Mouse (Mus musculus): Measurements from ENCODE around the gene Zfp30. TPM values are rescaled to one million over a fixed set of nuclear protein-coding genes. Genes with fewer than 3 reads are reported as not detected.

Gene Zfp30
- polyA plus RNA-seq (2012; rRNA removed), result 8.2 and 8.6 TPM in 2 replicates

DNA sequence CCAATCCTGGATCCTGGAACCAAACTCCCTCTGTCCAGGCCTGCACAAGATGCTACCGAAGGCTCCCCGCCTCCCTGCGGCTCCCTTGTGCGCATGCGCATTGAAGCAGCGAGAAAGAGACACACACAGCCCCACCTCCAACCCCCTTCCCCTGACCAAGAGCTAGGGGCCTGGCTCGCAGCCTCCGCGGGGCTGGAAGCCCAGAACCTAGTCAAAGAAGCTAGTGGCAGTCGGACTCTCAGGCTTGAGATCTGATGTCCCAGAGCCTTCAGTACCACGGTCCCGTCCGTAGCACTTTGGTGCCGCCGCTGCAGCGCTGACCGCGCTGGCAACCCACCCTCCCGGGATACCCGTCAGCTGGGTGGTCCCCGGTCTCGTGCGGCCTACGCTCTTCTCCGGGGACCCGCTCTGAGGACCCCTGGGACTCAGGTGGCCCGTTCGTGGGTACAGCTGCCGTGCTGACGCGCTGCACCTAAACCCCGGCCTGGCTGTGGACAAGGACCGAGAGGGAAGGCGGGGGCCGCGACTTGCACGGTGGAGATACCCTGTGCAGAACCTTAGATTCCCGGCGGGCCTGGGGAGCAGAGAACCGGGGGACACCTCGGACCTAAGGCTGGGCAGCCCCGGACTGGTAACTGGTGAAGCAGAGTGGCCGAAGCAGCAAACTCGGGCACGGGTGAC is at the start of gene Zfp30:
Zfp30 (plus strand) TSS at position 128 of the 681 bp plus-strand sequence.
- peak within 1 kb of the TSS; percentile 70 for H3K27ac ChIP-seq (ENCODE audit: insufficient read depth, low read length)
- peak; percentile 79; the same call in 1 of the 2 replicates for TF ChIP-seq POLR2A (IDR thresholded peaks at IDR 0.05; ENCODE audit: extremely low read depth, insufficient read depth, low read length)
- TF ChIP-seq CTCF (IDR thresholded peaks at IDR 0.05; ENCODE audit: extremely low read depth, insufficient read depth, low read length), result no peak
- peaks cover 2% of the 10 kb centered on the region; the same call in 1 of the 2 replicates for H3K4me1 ChIP-seq (ENCODE audit: control insufficient read depth, insufficient read depth, low read length)
- peak within 1 kb of the TSS; percentile 79 for H3K4me3 ChIP-seq (ENCODE audit: insufficient read depth, low read length)

GRCm38 (mm10) chr7:29742258-29742657 is 41.5 kb upstream of the Zfp30 start:
- Histone ChIP-seq H3K4me1 (ENCODE audit: control insufficient read depth, insufficient read depth, low read length) (no peaks in the 10 kb centered on the region), H3K4me3 (ENCODE audit: insufficient read depth, low read length) (no peak overlapping the region), H3K27ac (ENCODE audit: insufficient read depth, low read length) (no peak overlapping the region)
- TF ChIP-seq POLR2A (IDR thresholded peaks at IDR 0.05; ENCODE audit: extremely low read depth, insufficient read depth, low read length), result no peak

- Histone ChIP-seq H3K27ac (ENCODE audit: insufficient read depth, low read length) (no peak overlapping the region), H3K4me3 (ENCODE audit: insufficient read depth, low read length) (no peak overlapping the region), H3K4me1 (ENCODE audit: control insufficient read depth, insufficient read depth, low read length) (no peaks in the 10 kb centered on the region)
- TF ChIP-seq POLR2A (IDR thresholded peaks at IDR 0.05; ENCODE audit: extremely low read depth, insufficient read depth, low read length) (no peak), CTCF (IDR thresholded peaks at IDR 0.05; ENCODE audit: extremely low read depth, insufficient read depth, low read length) (no peak)
Measured at GRCm38 (mm10) chr7:29760476-29760875, 23.3 kb upstream of the Zfp30 start.

- TF ChIP-seq CTCF (IDR thresholded peaks at IDR 0.05; ENCODE audit: extremely low read depth, insufficient read depth, low read length) (no peak), POLR2A (IDR thresholded peaks at IDR 0.05; ENCODE audit: extremely low read depth, insufficient read depth, low read length) (no peak)
- H3K4me1 ChIP-seq (ENCODE audit: control insufficient read depth, insufficient read depth, low read length), result 0 out of 2 replicates have a peak, but pooled peaks cover 1% of the 10 kb centered on the region
- H3K27ac ChIP-seq (ENCODE audit: insufficient read depth, low read length), result no peak overlapping the region
- no peak overlapping the region for H3K4me3 ChIP-seq (ENCODE audit: insufficient read depth, low read length)
Measured at GRCm38 (mm10) chr7:29764702-29765101, 19.1 kb upstream of the Zfp30 start.

DNA sequence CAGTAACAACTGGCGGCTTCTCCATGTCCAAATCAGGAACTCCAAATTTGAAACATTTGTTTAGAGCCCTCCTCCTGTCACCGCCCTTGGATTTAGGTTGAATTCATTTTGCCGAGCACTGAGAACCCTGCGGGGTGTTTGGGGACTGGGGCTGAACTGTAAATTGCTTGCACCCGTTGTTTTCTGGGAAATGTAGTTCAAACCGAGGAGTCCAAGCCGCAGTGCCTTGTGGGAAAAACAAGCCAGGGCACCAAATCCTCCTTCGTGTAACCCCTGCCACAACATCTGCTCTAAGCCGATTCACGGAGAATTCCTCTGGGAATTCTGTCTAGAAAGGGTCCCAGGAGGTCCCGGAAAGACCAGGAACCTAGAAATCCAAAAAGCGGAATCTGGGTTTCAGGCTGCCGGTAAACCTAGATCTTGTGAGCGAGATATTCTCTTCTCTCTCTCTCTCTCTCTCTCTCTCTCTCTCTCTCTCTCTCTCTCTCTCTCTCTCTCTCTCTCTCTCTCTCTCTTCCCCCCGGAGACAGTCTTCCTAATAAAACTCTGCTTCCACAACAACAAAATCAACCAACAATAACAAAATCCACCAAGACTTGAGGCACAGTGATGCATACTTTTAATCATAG is 16.6 kb upstream of the Zfp30 start:
- H3K4me3 ChIP-seq (ENCODE audit: insufficient read depth, low read length), result peak overlapping the region; percentile 50
- TF ChIP-seq CTCF (IDR thresholded peaks at IDR 0.05; ENCODE audit: extremely low read depth, insufficient read depth, low read length), result no peak
- peak; percentile 55 for TF ChIP-seq POLR2A (IDR thresholded peaks at IDR 0.05; ENCODE audit: extremely low read depth, insufficient read depth, low read length)
- H3K27ac ChIP-seq (ENCODE audit: insufficient read depth, low read length), result peak overlapping the region; percentile 76; the same call in 1 of the 2 replicates
- 0 out of 2 replicates have a peak, but pooled peaks cover 1% of the 10 kb centered on the region for H3K4me1 ChIP-seq (ENCODE audit: control insufficient read depth, insufficient read depth, low read length)

- TF ChIP-seq POLR2A (IDR thresholded peaks at IDR 0.05; ENCODE audit: extremely low read depth, insufficient read depth, low read length), result peak; percentile 71
- TF ChIP-seq CTCF (IDR thresholded peaks at IDR 0.05; ENCODE audit: extremely low read depth, insufficient read depth, low read length), result no peak
- Histone ChIP-seq H3K27ac (ENCODE audit: insufficient read depth, low read length) (peak within 1 kb of the TSS; percentile 93), H3K4me3 (ENCODE audit: insufficient read depth, low read length) (peak within 1 kb of the TSS; percentile 50)
Measured at GRCm38 (mm10) chr7:29768090-29768900, 15.5 kb upstream of the Zfp30 start, which contains the start of gene Zfp84. Gene Zfp84, plus strand, starts transcription at chr7:29768552.

DNA sequence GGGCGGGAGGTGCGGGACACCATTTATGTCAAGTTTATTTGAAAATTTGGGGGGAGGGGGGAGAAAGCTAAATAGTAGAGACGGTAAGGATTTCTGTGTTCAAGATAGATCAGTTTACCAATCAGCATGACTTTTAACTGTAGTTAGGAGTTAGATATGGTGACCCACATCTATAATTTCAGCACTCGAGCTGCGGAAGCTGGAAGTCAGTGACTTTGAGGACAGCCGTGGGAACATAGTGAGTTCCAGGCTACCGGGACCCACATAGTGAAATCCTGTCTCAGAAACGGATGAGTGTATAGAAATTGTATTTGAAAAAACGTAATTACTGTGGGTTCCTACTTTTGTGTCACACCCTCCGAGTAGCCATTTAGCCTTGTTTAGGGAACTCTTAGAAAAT is 14.8 kb upstream of the Zfp30 start:
- TF ChIP-seq CTCF (IDR thresholded peaks at IDR 0.05; ENCODE audit: extremely low read depth, insufficient read depth, low read length), result no peak
- TF ChIP-seq POLR2A (IDR thresholded peaks at IDR 0.05; ENCODE audit: extremely low read depth, insufficient read depth, low read length), result no peak
- H3K4me1 ChIP-seq (ENCODE audit: control insufficient read depth, insufficient read depth, low read length), result 0 out of 2 replicates have a peak, but pooled peaks cover 1% of the 10 kb centered on the region
- no peak overlapping the region for H3K27ac ChIP-seq (ENCODE audit: insufficient read depth, low read length)
- H3K4me3 ChIP-seq (ENCODE audit: insufficient read depth, low read length), result peak overlapping the region; percentile 50

More at GRCm38 (mm10) chr7:29768090-29768900, 15.5 kb upstream of the Zfp30 start, which contains the start of gene Zfp84:
- 0 out of 2 replicates have a peak, but pooled peaks cover 1% of the 10 kb centered on the region for H3K4me1 ChIP-seq (ENCODE audit: control insufficient read depth, insufficient read depth, low read length)

DNA sequence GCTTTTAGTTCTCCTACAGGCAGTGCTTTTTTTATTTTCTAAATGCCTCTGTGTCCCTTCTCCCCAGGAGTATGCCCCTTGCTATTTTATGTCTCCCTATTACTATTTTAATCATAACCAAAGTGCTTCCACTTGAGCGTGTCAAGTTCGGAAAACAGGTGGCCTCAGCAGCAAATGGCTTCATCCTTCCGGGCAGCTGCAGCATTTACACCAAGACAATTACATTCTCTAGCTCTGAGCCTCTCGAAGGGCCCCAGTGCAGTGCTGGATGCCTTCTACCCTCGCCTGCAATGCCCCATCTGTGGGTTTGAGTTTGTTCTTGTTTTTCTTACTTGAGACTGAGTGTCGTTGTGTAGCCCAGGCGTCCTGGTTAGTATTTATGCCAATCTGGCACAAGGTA is 10.3 kb upstream of the Zfp30 start:
- TF ChIP-seq CTCF (IDR thresholded peaks at IDR 0.05; ENCODE audit: extremely low read depth, insufficient read depth, low read length) (no peak), POLR2A (IDR thresholded peaks at IDR 0.05; ENCODE audit: extremely low read depth, insufficient read depth, low read length) (no peak)

GRCm38 (mm10) chr7:29774371-29774770 is 9.4 kb upstream of the Zfp30 start:
- Histone ChIP-seq H3K4me1 (ENCODE audit: control insufficient read depth, insufficient read depth, low read length) (0 out of 2 replicates have a peak, but pooled peaks cover under 1% of the 10 kb centered on the region), H3K4me3 (ENCODE audit: insufficient read depth, low read length) (no peak overlapping the region), H3K27ac (ENCODE audit: insufficient read depth, low read length) (no peak overlapping the region)
- no peak for TF ChIP-seq CTCF (IDR thresholded peaks at IDR 0.05; ENCODE audit: extremely low read depth, insufficient read depth, low read length)
- TF ChIP-seq POLR2A (IDR thresholded peaks at IDR 0.05; ENCODE audit: extremely low read depth, insufficient read depth, low read length), result no peak

More for the DNA sequence above, 10.3 kb upstream of the Zfp30 start:
- Histone ChIP-seq H3K27ac (ENCODE audit: insufficient read depth, low read length) (no peak overlapping the region), H3K4me1 (ENCODE audit: control insufficient read depth, insufficient read depth, low read length) (0 out of 2 replicates have a peak, but pooled peaks cover 1% of the 10 kb centered on the region), H3K4me3 (ENCODE audit: insufficient read depth, low read length) (no peak overlapping the region)

Measured in cortical plate, adult 2 months (tissue).